Mouse (Mus musculus): ENCODE measurements around the gene Reg3b.
"Not testable (repeated sequence)": the region's sequence is repeated elsewhere in the genome, so short reads cannot be mapped to it uniquely, and the experiment has no call there.

Gene Reg3b

DNA sequence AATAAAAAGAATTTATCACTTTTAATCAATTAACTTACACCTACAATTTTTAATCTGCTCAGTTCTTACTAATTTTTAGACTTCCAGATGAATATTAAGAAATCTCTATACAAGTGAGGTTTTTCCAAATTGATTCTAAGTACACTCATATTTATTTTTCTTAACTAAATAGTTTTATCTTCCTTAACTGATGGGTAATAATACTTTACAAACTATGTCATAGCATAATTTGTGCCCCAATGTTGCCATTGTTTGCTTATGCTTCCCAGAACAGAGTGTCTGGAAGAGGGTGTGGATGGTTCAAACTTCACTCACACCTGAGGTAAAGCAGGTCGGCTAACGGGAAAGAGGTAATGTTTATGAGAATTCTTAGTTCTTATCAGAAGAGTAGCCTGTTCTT, at the start of gene Reg3b:
Gene Reg3b (plus strand): TSS at position 301 of the 400 bp plus-strand sequence.
- no peak for DNase-seq (ENCODE audit: low spot score in 2 of 2)

DNA sequence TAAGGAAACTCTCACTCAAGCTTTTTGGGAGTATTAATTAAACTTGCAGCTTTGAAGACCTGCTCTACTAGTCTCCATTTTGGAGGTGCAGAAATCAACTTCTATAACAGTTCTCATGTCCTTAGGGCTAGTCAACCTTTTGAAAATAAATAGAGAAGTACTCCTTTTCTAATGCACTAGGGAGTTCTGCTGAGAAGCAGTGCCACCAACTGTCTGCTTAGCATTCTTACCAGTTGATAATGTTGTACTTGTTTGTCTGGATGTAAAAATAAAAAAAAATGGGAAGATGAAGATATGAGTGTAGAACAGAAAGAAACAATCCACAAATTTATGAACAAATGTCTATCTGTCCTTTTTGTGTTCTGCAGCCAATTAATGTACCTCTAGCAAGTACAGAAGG, 42.7 kb upstream of the Reg3b start:
- DNase-seq (ENCODE audit: low spot score in 2 of 2), result no peak

DNA sequence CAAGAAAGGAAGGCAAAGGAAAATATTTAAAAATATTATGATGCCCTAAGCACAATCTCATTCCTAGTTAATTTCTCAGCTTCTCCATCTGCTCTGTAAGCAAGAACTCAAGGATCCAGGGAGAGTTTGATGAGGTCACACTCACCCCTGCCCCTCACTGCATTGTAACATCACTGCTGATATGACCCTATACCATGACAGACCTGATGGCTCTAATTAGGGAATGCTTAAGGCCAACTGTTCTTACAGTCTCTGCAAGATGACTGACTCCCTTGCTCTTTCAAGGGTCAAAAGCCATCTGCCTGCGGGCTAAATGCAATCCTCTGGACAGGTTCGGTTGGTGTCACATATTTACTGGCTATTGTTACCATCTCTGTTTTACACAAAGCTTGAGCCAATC, 41.3 kb upstream of the Reg3b start:
- DNase-seq (ENCODE audit: low spot score in 2 of 2), result no peak

DNA sequence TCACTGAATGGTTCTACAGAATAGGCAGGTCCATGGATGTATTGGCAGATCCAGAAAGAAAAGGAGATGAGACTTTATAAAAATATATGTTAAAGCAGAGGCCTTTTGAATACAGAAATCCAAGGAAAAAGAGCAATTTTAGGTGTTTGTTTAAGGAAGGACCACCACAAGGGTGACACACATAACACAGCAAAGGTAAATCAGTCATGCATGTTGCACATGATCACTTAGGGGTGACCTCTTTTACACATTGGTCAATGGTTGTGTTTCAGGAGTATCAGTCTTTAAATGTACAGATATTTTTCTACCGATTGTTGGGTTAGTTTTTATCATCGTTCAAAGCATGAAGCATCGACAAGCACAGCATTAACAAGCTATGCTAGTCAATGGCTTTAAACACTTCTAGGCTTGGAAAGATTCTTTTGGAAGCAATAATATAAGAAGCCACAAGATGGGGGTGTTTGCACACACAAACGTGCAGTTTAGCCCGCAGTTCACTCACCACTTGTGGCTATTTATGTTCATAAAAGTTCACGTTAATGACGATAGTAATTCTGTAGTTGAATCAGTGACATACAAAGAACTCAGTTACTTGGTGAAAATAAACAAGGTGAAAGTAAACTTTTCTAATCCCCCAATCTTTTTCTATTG, 38.4 kb upstream of the Reg3b start:
- no peak for DNase-seq (ENCODE audit: low spot score in 2 of 2)

DNA sequence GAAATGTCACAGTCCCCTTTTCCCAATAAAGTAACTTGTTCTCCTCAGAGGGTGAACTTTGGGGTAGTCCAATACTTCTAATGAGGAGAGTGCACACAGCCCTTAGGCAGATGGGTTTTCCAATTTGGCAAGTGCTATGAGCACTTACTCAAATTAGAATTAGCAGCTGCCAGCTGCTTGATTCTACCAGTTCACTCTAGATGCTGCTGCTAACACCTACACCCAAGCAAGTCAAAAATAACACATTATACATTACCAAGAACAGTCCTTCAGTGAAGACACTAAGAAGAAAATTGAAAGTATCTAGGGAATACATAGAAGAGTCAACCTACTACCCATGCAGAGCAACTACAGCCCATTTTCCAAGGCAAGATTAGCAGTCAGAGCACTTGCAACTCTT, 30.2 kb upstream of the Reg3b start:
- DNase-seq (ENCODE audit: low spot score in 2 of 2), result no peak

DNA sequence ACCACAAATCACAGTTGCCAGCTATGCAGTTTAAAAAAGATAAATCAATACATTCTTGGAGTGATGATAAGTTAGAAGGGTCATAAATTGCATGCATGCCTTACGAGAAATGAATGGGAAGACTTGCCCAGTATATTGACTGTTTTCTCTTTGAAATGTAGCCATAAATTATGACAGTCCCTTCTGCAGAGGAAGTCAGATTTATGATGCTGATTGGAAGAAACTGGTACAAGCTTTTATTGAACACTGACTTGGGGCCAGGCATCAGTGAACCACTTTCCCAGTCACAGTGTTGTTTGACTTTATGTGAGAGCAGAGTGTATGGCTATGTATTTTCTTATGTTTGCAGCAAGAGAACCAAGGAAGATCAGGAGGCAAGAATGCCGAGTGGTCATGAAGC, 28.8 kb upstream of the Reg3b start:
- no peak for DNase-seq (ENCODE audit: low spot score in 2 of 2)

DNA sequence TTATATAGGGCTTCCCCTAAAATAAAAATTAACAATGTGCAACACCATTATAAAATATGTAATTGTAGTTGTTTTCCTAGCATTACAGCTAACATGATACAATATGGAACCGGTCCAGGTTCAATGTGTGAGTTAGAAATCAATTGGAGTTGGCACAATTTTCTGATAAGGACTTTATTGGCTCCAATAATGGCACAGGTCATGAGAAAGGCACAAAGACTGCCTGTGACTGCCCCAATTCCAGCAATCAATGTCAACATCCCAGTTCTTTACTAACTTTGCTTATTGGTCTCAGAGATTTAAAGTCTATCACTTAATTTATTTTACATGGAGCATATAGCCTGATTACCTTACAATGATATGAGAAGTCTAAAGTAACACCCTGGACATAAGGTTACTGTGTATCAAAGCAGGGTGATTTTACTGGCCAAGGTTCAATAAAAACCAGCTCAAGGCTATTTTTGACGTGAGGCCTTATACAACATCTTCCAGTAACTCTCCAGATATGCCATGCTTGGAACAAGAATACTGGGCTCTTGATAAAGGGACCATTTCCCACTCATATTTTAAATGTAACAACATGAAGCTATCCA, 8.4 kb upstream of the Reg3b start:
- DNase-seq (ENCODE audit: low spot score in 2 of 2), result no peak

DNA sequence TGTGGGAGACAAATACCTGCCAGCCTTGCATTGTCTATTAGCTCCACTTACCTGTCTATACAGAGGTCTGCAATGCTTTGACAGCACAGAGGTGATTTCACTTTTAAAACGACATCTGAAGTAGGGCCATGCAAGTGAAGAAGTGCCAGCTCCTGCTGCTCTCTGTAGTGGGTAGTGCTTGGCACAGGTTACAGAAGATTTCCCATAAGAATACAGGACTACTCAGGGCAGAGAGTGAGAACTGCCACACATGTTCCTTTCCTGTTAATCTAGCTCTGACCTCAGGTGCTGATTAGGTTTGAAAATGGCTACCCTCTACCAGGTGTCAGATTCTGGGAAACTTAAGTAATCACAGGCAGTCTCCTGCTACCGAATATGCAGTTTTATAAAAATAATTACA, 8.3 kb downstream of the Reg3b start, which contains the start of gene Reg3d:
Gene Reg3d (minus strand): TSS at position 101 of the 400 bp plus-strand sequence.
- DNase-seq (ENCODE audit: low spot score in 2 of 2), result no peak

DNA sequence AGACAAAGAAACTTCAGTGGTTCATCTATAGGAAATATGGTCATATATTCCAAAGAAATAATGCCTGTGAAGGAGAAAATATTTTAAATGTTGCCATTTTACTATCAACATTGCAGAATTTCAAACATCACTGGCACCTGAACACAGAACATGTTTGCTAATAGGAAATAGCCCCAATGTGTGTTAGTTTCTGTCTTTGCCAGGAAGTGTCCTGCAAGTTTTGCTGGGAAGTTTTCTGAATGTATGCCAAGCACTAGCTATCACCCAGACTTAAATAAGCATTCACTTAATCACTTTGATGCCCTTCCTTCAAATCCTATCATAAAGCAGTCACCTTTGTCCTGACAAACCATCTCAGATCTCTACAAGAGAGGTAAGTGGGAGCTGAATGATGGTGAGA, 10.0 kb downstream of the Reg3b start, which contains the start of gene Reg3a:
Gene Reg3a (plus strand): TSS at position 301 of the 400 bp plus-strand sequence.
- no peak for DNase-seq (ENCODE audit: low spot score in 2 of 2)

DNA sequence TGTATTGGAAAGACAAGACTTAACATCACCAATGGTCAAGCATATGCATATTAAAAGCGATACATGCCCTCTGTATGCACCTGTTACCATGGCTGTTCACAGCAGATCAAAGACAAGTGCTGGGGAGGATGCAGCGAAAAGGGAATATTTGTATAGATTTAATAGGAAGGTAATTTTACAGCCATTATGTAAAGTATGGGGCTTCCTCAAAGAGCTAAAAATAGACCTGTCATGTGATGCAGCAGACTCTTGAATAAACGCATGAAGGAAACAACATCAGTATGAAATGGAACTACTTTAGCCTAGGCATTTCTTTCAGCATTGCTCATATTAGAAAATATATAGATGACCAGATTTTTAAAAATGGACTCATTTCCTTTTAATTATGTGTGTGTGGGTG, 15.2 kb downstream of the Reg3b start:
- DNase-seq (ENCODE audit: low spot score in 2 of 2), result no peak

DNA sequence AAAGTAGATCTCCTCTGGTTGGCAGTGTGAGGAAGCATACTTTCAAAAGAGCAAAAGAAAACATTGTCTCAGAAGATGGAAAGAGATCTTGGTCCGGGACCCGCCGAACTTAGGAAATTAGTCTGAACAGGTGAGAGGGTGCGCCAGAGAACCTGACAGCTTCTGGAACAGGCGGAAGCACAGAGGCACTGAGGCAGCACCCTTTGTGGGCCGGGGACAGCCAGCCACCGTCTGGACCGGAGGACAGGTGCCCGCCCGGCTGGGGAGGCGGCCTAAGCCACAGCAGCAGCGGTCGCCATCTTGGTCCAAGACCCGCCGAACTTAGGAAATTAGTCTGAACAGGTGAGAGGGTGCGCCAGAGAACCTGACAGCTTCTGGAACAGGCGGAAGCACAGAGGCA, 24.9 kb downstream of the Reg3b start, which contains the start of gene Reg2:
Gene Reg2 (plus strand): TSS at position 301 of the 400 bp plus-strand sequence.
- DNase-seq (ENCODE audit: low spot score in 2 of 2), result not testable (repeated sequence)

DNA sequence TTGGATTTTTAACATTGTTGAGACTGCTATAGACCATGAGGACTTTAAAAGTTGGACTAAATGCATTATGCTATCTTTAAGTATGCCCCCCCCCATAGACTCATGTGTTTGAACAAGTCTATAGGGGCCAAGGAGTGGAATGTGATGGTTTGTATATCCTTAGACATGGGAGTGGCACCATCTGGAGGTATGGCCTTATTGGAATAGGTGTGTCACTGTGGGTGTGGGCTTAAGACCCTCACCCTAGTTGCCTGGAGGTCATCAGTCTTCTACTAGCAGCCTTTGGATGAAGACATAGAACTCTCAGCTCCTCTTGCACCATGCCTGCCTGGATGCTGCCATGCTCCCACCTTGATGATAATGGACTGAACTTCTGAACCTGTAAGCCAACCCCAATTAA, 52.0 kb downstream of the Reg3b start, which contains the start of gene Reg1:
Gene Reg1 (plus strand): TSS at position 301 of the 400 bp plus-strand sequence.
- DNase-seq (ENCODE audit: low spot score in 2 of 2), result not testable (repeated sequence)
